Mouse (Mus musculus) CH12.LX (cell line): ENCODE data around the gene Slc43a1. TPM values are rescaled to one million over a fixed set of nuclear protein-coding genes. Genes with fewer than 3 reads are reported as not detected.

Experiments
- DNase-seq: peaks from one replicate; pipeline ENCODE4 v3.0.0-alpha.2; 2013; ENCODE audit errors: extremely low read depth
- H3K27ac ChIP-seq: 2 replicates; pipeline ENCODE4 v1.5.1; 2012; ENCODE audit warnings: low read depth, mild to moderate bottlenecking, control low read depth, moderate library complexity; ENCODE audit not compliant: insufficient read depth
- H3K27me3 ChIP-seq: replicated peaks from 2 replicates; pipeline ENCODE3; 2012; ENCODE audit warnings: inconsistent platforms
- H3K36me3 ChIP-seq, 2 experiments: replicated peaks in 1 of 2; 2 replicates each; pipeline versions ENCODE3 to v1.6.1; 2012; ENCODE audit warnings: inconsistent platforms in 1 of 2, low read length in 1 of 2, mild to moderate bottlenecking in 1 of 2, mixed read lengths in 1 of 2, moderate library complexity in 1 of 2; ENCODE audit not compliant: control insufficient read depth in 1 of 2, insufficient read depth in 1 of 2
- H3K4me1 ChIP-seq, 2 experiments: 2 replicates each; pipeline ENCODE4 v1.6.1; 2012; ENCODE audit warnings: inconsistent platforms in 1 of 2, moderate library complexity in 1 of 2; ENCODE audit not compliant: insufficient read depth in 2 of 2, control insufficient read depth in 1 of 2
- H3K4me2 ChIP-seq: 2 replicates; pipeline ENCODE4 v1.6.1; 2012; ENCODE audit warnings: low read depth, mild to moderate bottlenecking, control low read depth; ENCODE audit not compliant: poor library complexity, insufficient read depth, severe bottlenecking
- H3K4me3 ChIP-seq, 3 experiments: fragments of 150-350 bp in 1 of 3; sonication (generic) in 1 of 3; replicated peaks in 1 of 3; 2 replicates each; pipeline versions ENCODE3 to v1.5.1; 2011 to 2012; ENCODE audit warnings: low read depth in 2 of 3, low read length in 2 of 3, mild to moderate bottlenecking in 2 of 3, moderate library complexity in 2 of 3, control low read depth in 1 of 3, improper control_type of control experiment in 1 of 3, inconsistent platforms in 1 of 3, mixed read lengths in 1 of 3; ENCODE audit not compliant: poor library complexity in 1 of 3
- H3K79me2 ChIP-seq: replicated peaks from 2 replicates; pipeline ENCODE4 v1.6.1; 2012; ENCODE audit warnings: mild to moderate bottlenecking, moderate library complexity; ENCODE audit not compliant: control insufficient read depth, poor library complexity, insufficient read depth, severe bottlenecking; ENCODE audit errors: extremely low read depth
- H3K9ac ChIP-seq: 2 replicates; pipeline ENCODE4 v1.6.1; 2012; ENCODE audit warnings: low read depth, mild to moderate bottlenecking, control low read depth, moderate library complexity; ENCODE audit not compliant: insufficient read depth
- H3K9me3 ChIP-seq: replicated peaks from 2 replicates; pipeline ENCODE3; 2012; ENCODE audit warnings: low read length, inconsistent platforms, mixed read lengths
- BHLHE40 ChIP-seq: IDR thresholded peaks from 2 replicates; pipeline ENCODE4 v1.6.1; 2011; ENCODE audit warnings: mild to moderate bottlenecking, low read depth, low read length, improper control_type of control experiment
- CHD1 ChIP-seq: IDR thresholded peaks from 2 replicates; pipeline ENCODE4 v1.6.1; 2012; ENCODE audit warnings: low read depth, low read length, improper control_type of control experiment, inconsistent platforms
- E2F4 ChIP-seq: IDR thresholded peaks from 2 replicates; pipeline ENCODE4 v1.6.1; 2011; ENCODE audit warnings: low read depth, low read length, improper control_type of control experiment; ENCODE audit not compliant: insufficient replicate concordance
- ELF1 ChIP-seq: IDR thresholded peaks from 2 replicates; pipeline ENCODE4 v1.6.1; 2014; ENCODE audit warnings: low read depth, mild to moderate bottlenecking, inconsistent platforms, low read length, improper control_type of control experiment
- EP300 ChIP-seq: IDR thresholded peaks from 2 replicates; pipeline ENCODE4 v1.6.1; 2011; ENCODE audit warnings: low read length, improper control_type of control experiment
- ETS1 ChIP-seq: conservative IDR thresholded peaks from 2 replicates; pipeline ENCODE4 v1.6.1; 2012; ENCODE audit warnings: low read depth, mild to moderate bottlenecking, inconsistent platforms, low read length, improper control_type of control experiment, moderate library complexity
- HCFC1 ChIP-seq: IDR thresholded peaks from 2 replicates; pipeline ENCODE4 v1.6.1; 2012; ENCODE audit warnings: low read depth, mild to moderate bottlenecking, inconsistent platforms, low read length, improper control_type of control experiment
- IRF4 ChIP-seq: IDR thresholded peaks from 2 replicates; pipeline ENCODE4 v1.6.1; 2014; ENCODE audit warnings: low read depth, mild to moderate bottlenecking, inconsistent platforms, low read length, improper control_type of control experiment
- JUN ChIP-seq: IDR thresholded peaks from 2 replicates; pipeline ENCODE4 v1.6.1; 2011; ENCODE audit warnings: low read depth, mild to moderate bottlenecking, low read length, improper control_type of control experiment, moderate library complexity; ENCODE audit not compliant: insufficient read depth
- JUND ChIP-seq: conservative IDR thresholded peaks from 2 replicates; pipeline ENCODE4 v1.6.1; 2011; ENCODE audit warnings: low read depth, low read length, improper control_type of control experiment
- MAZ ChIP-seq: IDR thresholded peaks from 2 replicates; pipeline ENCODE4 v1.6.1; 2012; ENCODE audit warnings: low read depth, mild to moderate bottlenecking, inconsistent platforms, low read length, improper control_type of control experiment, moderate library complexity
- MXI1 ChIP-seq: IDR thresholded peaks from 2 replicates; pipeline ENCODE4 v1.6.1; 2011; ENCODE audit warnings: mild to moderate bottlenecking, low read depth, low read length, improper control_type of control experiment
- MYC ChIP-seq: IDR thresholded peaks from 2 replicates; pipeline ENCODE4 v1.6.1; 2011; ENCODE audit warnings: low read depth, mild to moderate bottlenecking, improper control_type of control experiment, low read length
- NELFE ChIP-seq: IDR thresholded peaks from 2 replicates; pipeline ENCODE4 v1.6.1; 2011; ENCODE audit warnings: low read depth, low read length, improper control_type of control experiment
- PAX5 ChIP-seq: IDR thresholded peaks from 2 replicates; pipeline ENCODE4 v1.6.1; 2012; ENCODE audit warnings: low read length, inconsistent platforms, mixed read lengths
- POLR2AphosphoS2 ChIP-seq: IDR thresholded peaks from 2 replicates; pipeline ENCODE4 v1.6.1; 2011; ENCODE audit warnings: low read depth, low read length, improper control_type of control experiment
- SIN3A ChIP-seq: IDR thresholded peaks from 2 replicates; pipeline ENCODE4 v1.6.1; 2012; ENCODE audit warnings: low read length, improper control_type of control experiment, inconsistent platforms
- TBP ChIP-seq: conservative IDR thresholded peaks from 2 replicates; pipeline ENCODE4 v1.6.1; 2011; ENCODE audit warnings: low read depth, low read length, improper control_type of control experiment
- TCF12 ChIP-seq: IDR thresholded peaks from 2 replicates; pipeline ENCODE4 v1.6.1; 2014; ENCODE audit warnings: low read depth, mild to moderate bottlenecking, inconsistent platforms, low read length, improper control_type of control experiment
- UBTF ChIP-seq: IDR thresholded peaks from 2 replicates; pipeline ENCODE4 v1.6.1; 2012; ENCODE audit warnings: low read depth, mild to moderate bottlenecking, inconsistent platforms, low read length, improper control_type of control experiment, moderate library complexity
- ZNF384 ChIP-seq: IDR thresholded peaks from 2 replicates; pipeline ENCODE4 v1.6.1; 2012; ENCODE audit warnings: low read depth, low read length, improper control_type of control experiment, inconsistent platforms
- dilution Hi-C: fragments of 300-500 bp; cut with MboI; formaldehyde crosslinking; loops from 2 replicates; pipeline ENCODE4 v1.14.3; 2020; ENCODE audit warnings: low sequenced_read_pairs; ENCODE audit not compliant: extremely low pct_unique_long_range_greater_than_20kb, extremely low pct_ligation_motif_present
- in situ Hi-C: fragments of 300-500 bp; cut with MboI; formaldehyde crosslinking; loops from 3 replicates; pipeline ENCODE4 v1.14.3; 2019; ENCODE audit warnings: low sequenced_read_pairs, low pct_ligation_motif_present, low pct_unique_long_range_greater_than_20kb, mixed read lengths
- polyA plus RNA-seq: library from polyadenylated mRNA; unstranded; fragments of >175 nt; gene quantifications from 2 replicates; pipeline ENCODE4 v1.2.1, GENCODE M21; 2012; ENCODE audit warnings: low read depth; ENCODE audit not compliant: insufficient read length
- total RNA-seq, 2 experiments: library from RNA; depleted of rRNA; stranded (reverse); fragments of 300-350 nt in 1 of 2; fragments of >200 nt in 1 of 2; gene quantifications; 2 replicates each; pipeline ENCODE4 v1.2.3; 2012 to 2014

Gene Slc43a1
- total and polyA plus RNA-seq, 3 experiments = 0.19 to 5.0 (median 0.30) TPM

GRCm38 (mm10) chr2:84831666-84832391, 6.8 kb upstream of the Slc43a1 start (continued):
- TF ChIP-seq SIN3A (0 out of 2 replicates have a peak, but pooled peaks have one; percentile 36), TCF12 (no peak), HCFC1 (no peak), PAX5 (no peak), CHD1 (no peak), NELFE (peak; percentile 35; the same call in 1 of the 2 replicates), TBP (no peak), IRF4 (0 out of 2 replicates have a peak, but pooled peaks have one; percentile 32)

- Histone ChIP-seq H3K27ac (no peak overlapping the region), H3K9ac (no peak overlapping the region), H3K36me3 (peaks cover 0 to 6% of the 10 kb centered on the region in 2 experiments), H3K27me3 (no peaks in the 10 kb centered on the region), H3K79me2 (no peaks in the 10 kb centered on the region)
- dilution Hi-C loops = no loop called here
- peak; percentile 58 for DNase-seq
- in situ Hi-C loops = no loop called here
- TF ChIP-seq MYC (0 out of 2 replicates have a peak, but pooled peaks have one; percentile 6), E2F4 (no peak), TBP (no peak), EP300 (peak; percentile 47; the same call in 1 of the 2 replicates), SIN3A (peak; percentile 43; the same call in 1 of the 2 replicates), MXI1 (no peak), ELF1 (peak; percentile 40; the same call in 1 of the 2 replicates), ETS1 (peak; percentile 43), TCF12 (peak; percentile 93)
- TF ChIP-seq, all 38 proteins: peak for 6
- Histone ChIP-seq H3K4me2 (peak overlapping the region; percentile 70), H3K4me3 (no peak overlapping the region), H3K4me1 (peaks cover 16 to 36% of the 10 kb centered on the region in 2 experiments), H3K9me3 (peaks cover 7% of the 10 kb centered on the region)
These were observed 1.5 kb upstream of the Slc43a1 start for GRCm38 (mm10) chr2:84837107-84837506.

GRCm38 (mm10) chr2:84837817-84838592, 645 bp upstream of the Slc43a1 start:
- in situ Hi-C loops (no loop called here), dilution Hi-C loops (no loop called here)
- TF ChIP-seq PAX5 (no peak), JUN (no peak), UBTF (no peak), ZNF384 (peak; percentile 25; the same call in 1 of the 2 replicates), SIN3A (no peak), CHD1 (no peak), EP300 (no peak), JUND (no peak), MAZ (no peak), IRF4 (no peak), MXI1 (0 out of 2 replicates have a peak, but pooled peaks have one; percentile 2), MYC (no peak), BHLHE40 (peak; percentile 40; the same call in 1 of the 2 replicates), TBP (no peak), E2F4 (no peak), POLR2AphosphoS2 (no peak)
- peaks cover 16 to 27% of the 10 kb centered on the region in 2 experiments for H3K4me1 ChIP-seq
- no peaks in the 10 kb centered on the region for H3K79me2 ChIP-seq
- H3K27ac ChIP-seq = no peak overlapping the region
- H3K4me2 ChIP-seq = peak overlapping the region; percentile 70; the same call in 1 of the 2 replicates
- no peak for DNase-seq
- H3K9ac ChIP-seq = no peak overlapping the region
- H3K36me3 ChIP-seq = peaks cover 0 to 3% of the 10 kb centered on the region in 2 experiments
- peaks cover 7% of the 10 kb centered on the region for H3K9me3 ChIP-seq
- no peaks in the 10 kb centered on the region for H3K27me3 ChIP-seq
- H3K4me3 ChIP-seq = peak overlapping the region in 1 of 3 experiments; percentile 33
